Mouse (Mus musculus) embryonic facial prominence, embryonic 12.5 days (tissue): ENCODE data around the gene Lrmp. TPM values are rescaled to one million over a fixed set of nuclear protein-coding genes. Genes with fewer than 3 reads are reported as not detected.
A peak's percentile ranks its signal among the peaks of the same experiment; 100 is the strongest.

Experiments
- ATAC-seq: fragments of 200-750 bp; cut with Nextera tagmentation; 2 replicates; pipeline ENCODE4 v1.8.0; 2017; ENCODE audit not compliant: insufficient number of reproducible peaks, insufficient read depth, low FRiP score, low TSS enrichment
- H3K27ac ChIP-seq: fragments of 300-500 bp; sonication (generic); 2 replicates; pipeline ENCODE4 v1.5.1; 2016; ENCODE audit warnings: mild to moderate bottlenecking
- H3K27me3 ChIP-seq: fragments of 300-500 bp; sonication (generic); 2 replicates; pipeline ENCODE4 v1.6.1; 2016; ENCODE audit warnings: mild to moderate bottlenecking, moderate library complexity
- H3K36me3 ChIP-seq: fragments of 300-500 bp; sonication (generic); 2 replicates; pipeline ENCODE4 v1.6.1; 2016; ENCODE audit warnings: mild to moderate bottlenecking
- H3K4me1 ChIP-seq: fragments of 300-500 bp; sonication (generic); 2 replicates; pipeline ENCODE4 v1.6.1; 2016
- H3K4me2 ChIP-seq: fragments of 300-500 bp; sonication (generic); replicated peaks from 2 replicates; pipeline ENCODE4 v1.6.1; 2016; ENCODE audit warnings: mild to moderate bottlenecking, moderate library complexity
- H3K4me3 ChIP-seq: fragments of 300-500 bp; sonication (generic); 2 replicates; pipeline ENCODE4 v1.5.1; 2016; ENCODE audit warnings: mild to moderate bottlenecking
- H3K9ac ChIP-seq: fragments of 300-500 bp; sonication (generic); 2 replicates; pipeline ENCODE4 v1.6.1; 2016; ENCODE audit warnings: mild to moderate bottlenecking, moderate library complexity
- H3K9me3 ChIP-seq: fragments of 300-500 bp; sonication (generic); 2 replicates; pipeline ENCODE4 v1.6.1; 2016; ENCODE audit warnings: mild to moderate bottlenecking, moderate library complexity
- WGBS: fragments of 180-500 bp; shearing (Covaris S2); methylation state at CpG from one replicate; pipeline ENCODE4 v1.1.7; 2016; 5-methylcytosine and 5-hydroxymethylcytosine counted together
- polyA plus RNA-seq: library from polyadenylated mRNA; unstranded; fragments of >200 nt; fragmentation: Nextera tagmentation; extraction: Ambion mirVana; gene quantifications from 2 replicates; pipeline ENCODE4 v1.2.1, GENCODE M21; 2016

The Lrmp gene
- polyA plus RNA-seq, 1 experiment from 2014 or later = 3.0 TPM

DNA sequence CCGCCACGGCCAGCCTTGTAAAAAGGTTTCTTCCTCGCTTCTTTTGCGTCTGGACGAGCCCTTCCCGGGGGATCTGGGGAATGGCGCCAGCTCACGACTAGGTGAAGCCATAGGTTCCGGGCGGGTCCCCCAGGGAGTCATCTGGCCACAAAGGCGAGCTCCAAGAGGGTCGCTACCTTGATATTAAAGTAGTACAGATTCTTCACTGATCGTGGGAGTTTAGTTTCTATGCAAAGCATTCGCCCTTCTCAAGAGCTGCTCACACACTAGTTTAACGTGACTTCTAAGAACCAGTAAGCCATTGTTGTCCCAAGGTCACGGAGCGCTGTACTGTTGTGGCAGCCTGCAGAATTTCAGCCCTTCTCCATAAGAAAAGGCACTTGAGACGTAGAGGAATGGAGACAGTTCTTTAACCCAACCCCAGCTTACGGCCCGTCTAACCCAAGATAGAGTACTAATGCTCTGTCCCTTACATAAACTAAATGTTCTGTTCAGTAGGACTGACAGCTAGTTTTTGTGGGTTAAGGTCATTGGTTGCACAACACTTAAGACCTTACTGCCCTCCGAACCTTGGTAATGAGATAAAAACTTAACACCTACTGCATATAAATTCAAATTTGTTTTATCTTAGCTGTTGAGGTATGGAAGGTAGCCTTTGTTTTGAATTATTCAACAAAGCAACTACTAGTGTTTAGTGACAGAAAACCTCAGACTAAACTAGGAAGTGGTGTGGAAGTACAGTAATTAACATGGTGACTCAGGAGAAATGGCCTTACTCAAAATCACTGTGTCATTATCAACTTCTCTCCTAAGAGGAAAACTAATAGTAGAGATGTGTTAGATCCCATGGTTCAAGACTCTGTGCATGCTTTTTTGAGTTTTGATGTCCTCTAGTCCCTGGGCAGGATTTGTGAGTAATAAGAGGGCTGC lies 96.2 kb downstream of the Lrmp start:
- Histone ChIP-seq H3K9ac (peak overlapping the region; percentile 82), H3K36me3 (0 out of 2 replicates have a peak, but pooled peaks cover 4% of the 10 kb centered on the region), H3K4me3 (peak overlapping the region; percentile 74), H3K27me3 (no peaks in the 10 kb centered on the region), H3K9me3 (no peaks in the 10 kb centered on the region), H3K4me1 (peaks cover 10% of the 10 kb centered on the region; the same call in 1 of the 2 replicates), H3K4me2 (peak overlapping the region; percentile 64), H3K27ac (peak overlapping the region; percentile 94)
- 4% methylated on average over 21 of the region's 21 CpGs for WGBS
- peak; percentile 43 for ATAC-seq

DNA sequence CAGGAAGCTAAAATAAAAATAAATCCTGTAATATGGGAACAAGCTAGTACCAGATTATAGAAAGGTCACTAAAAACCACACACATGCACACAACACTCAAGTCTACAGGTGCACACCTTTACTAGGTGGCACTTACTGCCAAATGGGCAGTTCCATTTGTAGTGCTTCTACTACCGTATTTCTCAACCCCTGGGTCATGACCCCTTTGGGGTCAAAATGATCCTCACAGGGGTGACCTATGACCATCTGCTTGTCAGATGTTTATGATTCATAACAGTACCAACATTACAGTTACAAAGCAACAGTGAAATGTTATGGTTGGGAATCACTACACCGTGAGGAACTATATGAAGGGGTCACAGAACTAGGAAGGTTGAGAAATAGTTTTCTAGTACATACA lies 98.5 kb downstream of the Lrmp start:
- no peak overlapping the region for H3K4me2 ChIP-seq
- WGBS = 78% methylated on average over 2 of the region's 2 CpGs
- no peaks in the 10 kb centered on the region for H3K27me3 ChIP-seq
- no peaks in the 10 kb centered on the region for H3K9me3 ChIP-seq
- no peak overlapping the region for H3K9ac ChIP-seq
- peaks cover 11% of the 10 kb centered on the region for H3K36me3 ChIP-seq
- H3K27ac ChIP-seq = no peak overlapping the region
- peaks cover 10% of the 10 kb centered on the region; the same call in 1 of the 2 replicates for H3K4me1 ChIP-seq
- ATAC-seq = no peak
- no peak overlapping the region for H3K4me3 ChIP-seq

DNA sequence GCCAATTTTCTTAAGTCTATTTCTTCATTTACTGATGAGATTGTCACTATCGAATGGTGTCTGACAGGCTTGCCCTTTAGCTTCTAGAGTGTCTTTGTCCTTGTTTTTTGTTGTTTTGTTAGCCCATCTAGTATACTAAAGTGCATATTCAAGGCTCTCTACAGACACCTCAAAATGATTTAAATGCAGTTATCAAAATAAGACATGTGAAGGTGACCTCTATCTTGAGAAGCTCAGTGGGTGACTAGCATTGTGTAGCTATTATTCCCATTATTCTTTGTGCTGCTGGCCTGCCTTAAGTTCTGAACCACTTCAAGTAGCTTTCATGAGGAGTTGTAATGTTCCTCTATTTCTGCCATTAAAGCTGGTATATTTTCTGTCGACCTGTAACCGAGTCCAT lies 100.4 kb downstream of the Lrmp start:
- no peak overlapping the region for H3K9ac ChIP-seq
- H3K4me2 ChIP-seq = no peak overlapping the region
- peaks cover 7% of the 10 kb centered on the region; the same call in 1 of the 2 replicates for H3K4me1 ChIP-seq
- H3K4me3 ChIP-seq = no peak overlapping the region
- H3K9me3 ChIP-seq = no peaks in the 10 kb centered on the region
- 90% methylated on average over 3 of the region's 3 CpGs for WGBS
- H3K27ac ChIP-seq = no peak overlapping the region
- ATAC-seq = no peak
- no peaks in the 10 kb centered on the region for H3K27me3 ChIP-seq
- peaks cover 17% of the 10 kb centered on the region for H3K36me3 ChIP-seq

DNA sequence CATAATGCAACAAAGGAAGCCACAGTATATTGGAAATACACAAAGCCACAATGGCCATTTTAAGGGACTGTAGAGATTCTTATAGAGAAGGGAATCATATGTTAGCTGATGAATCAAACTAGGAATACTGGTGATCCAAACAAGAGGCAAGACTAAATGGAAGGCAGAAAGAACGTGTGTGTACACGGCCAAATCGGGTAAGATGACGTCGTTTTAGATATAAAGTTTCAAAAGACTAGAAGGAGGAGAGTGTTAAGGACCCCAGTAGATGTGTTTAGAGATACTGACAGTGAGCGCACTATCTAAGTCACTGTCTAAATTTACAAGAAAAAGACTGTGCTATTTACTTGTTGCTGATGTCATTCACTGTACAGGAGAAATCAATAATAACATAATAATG lies 108.8 kb downstream of the Lrmp start:
- no peak for ATAC-seq
- Histone ChIP-seq H3K9ac (no peak overlapping the region), H3K27me3 (no peaks in the 10 kb centered on the region), H3K4me1 (no peaks in the 10 kb centered on the region), H3K4me2 (no peak overlapping the region), H3K4me3 (no peak overlapping the region), H3K36me3 (peaks cover 6% of the 10 kb centered on the region; the same call in 1 of the 2 replicates), H3K27ac (no peak overlapping the region), H3K9me3 (no peaks in the 10 kb centered on the region)
- WGBS = 92% methylated on average over 6 of the region's 6 CpGs

Other genes with a start within 250 kb of the Lrmp start
- gene Bcat1, start 39.5 kb upstream of the Lrmp start, polyA plus RNA-seq = 46.8 and 51.8 TPM in 2 replicates
- gene Casc1, start 95.4 kb downstream of the Lrmp start, polyA plus RNA-seq = 0.27 and 0.35 TPM in 2 replicates
- gene Etfrf1, start 95.5 kb downstream of the Lrmp start, polyA plus RNA-seq = 37.5 and 38.1 TPM in 2 replicates
- 81.4 and 86.3 TPM in 2 replicates for gene Kras, start 134.6 kb downstream of the Lrmp start, polyA plus RNA-seq